Mouse (Mus musculus): ENCODE measurements around the gene Mical1.
A peak's percentile ranks its signal among the peaks of the same experiment; 100 is the strongest.

DNA sequence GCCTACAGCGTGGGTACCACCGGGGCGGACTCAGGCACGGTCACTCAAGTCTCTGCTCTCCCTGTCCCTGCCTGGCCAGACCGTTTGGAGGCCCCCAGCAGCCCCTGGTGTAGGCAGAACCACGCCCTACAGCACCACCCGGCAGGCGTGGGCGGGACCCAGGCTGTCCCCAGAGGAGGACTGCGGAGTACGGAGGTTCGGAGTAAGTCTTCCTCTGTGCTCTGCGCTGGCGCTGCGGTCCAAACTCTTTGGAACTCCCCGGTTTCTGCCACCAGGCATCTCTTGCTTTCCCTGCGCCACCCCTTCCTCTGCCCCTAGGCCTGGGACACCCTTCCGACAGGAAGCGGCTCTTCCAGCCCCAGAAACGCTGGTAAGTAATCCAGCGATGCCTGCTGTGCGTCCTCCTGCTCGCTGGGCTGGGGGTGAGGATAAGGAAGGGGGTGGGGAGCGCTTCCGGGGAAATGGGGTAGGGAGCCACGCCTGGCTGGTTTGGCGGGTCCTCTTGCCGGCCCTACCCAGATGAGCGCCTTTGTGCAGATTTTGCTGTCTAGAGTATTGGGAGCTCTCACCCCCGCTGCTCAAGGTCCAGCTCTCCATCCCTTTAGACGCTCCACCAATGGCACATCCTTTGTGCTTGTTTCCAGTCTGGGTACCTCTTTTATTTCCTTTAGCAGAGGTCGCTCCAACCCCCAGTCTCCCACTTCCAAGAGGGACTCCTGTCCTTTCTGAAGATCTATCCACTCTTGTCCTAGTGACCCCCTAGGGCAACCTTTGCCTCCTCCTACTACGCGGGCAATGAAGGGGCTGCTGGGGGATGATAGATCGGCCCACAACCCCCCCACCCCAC, at the start of gene Mical1:
- peak; percentile 5; the same call in 1 of the 2 replicates for TF ChIP-seq CTCF (IDR thresholded peaks at IDR 0.05; ENCODE audit: low read depth)
- TF ChIP-seq EP300 (IDR thresholded peaks at IDR 0.05; ENCODE audit: low read depth): no peak
